Mouse (Mus musculus): ENCODE data around the gene Snap91.
A peak's percentile ranks its signal among the peaks of the same experiment; 100 is the strongest.

- TF ChIP-seq POLR2A (IDR thresholded peaks at IDR 0.05; ENCODE audit: low read depth, low read length) (peak; percentile 20; the same call in 1 of the 2 replicates), CTCF (IDR thresholded peaks at IDR 0.05; ENCODE audit: borderline replicate concordance, insufficient read depth, low read length) (no peak)
Observed at GRCm38 (mm10) chr9:86742959-86743911, 137.2 kb downstream of the Snap91 start, which contains the start of gene Prss35.

All from embryonic fibroblast, embryonic 13.5 days (primary cell).